Mouse (Mus musculus): Measurements from ENCODE around the gene Mex3b. TPM values are rescaled to one million over a fixed set of nuclear protein-coding genes. Genes with fewer than 3 reads are reported as not detected.

The Mex3b gene
- 9.9 TPM for polyA plus RNA-seq (2012; fragmentation: generic; extraction: Trizol)

- peaks cover 15% of the 10 kb centered on the region for H3K36me3 ChIP-seq (ENCODE audit: control insufficient read depth, insufficient read depth)
- peak within 1 kb of the TSS; percentile 98 for H3K4me3 ChIP-seq
- peaks cover 35% of the 10 kb centered on the region for H3K79me2 ChIP-seq (ENCODE audit: control insufficient read depth, insufficient read depth)
- H3K27me3 ChIP-seq (ENCODE audit: control insufficient read depth, insufficient read depth, insufficient read length): no peaks in the 10 kb centered on the region
- TF ChIP-seq TCF3 (IDR thresholded peaks at IDR 0.05; ENCODE audit: insufficient read length, low read depth) (no peak), E2F4 (IDR thresholded peaks at IDR 0.05; ENCODE audit: insufficient read depth) (no peak), REST (IDR thresholded peaks at IDR 0.05; ENCODE audit: insufficient read depth, insufficient read length) (no peak), SRF (IDR thresholded peaks at IDR 0.05; ENCODE audit: control insufficient read depth, insufficient read length, low read depth) (no peak), POLR2AphosphoS2 (IDR thresholded peaks at IDR 0.05; ENCODE audit: insufficient read length, low read depth) (peak; percentile 44), POLR2A (IDR thresholded peaks at IDR 0.05; ENCODE audit: insufficient read length, low read depth) (peak; percentile 51), MYOD1 (IDR thresholded peaks at IDR 0.05; ENCODE audit: control insufficient read depth in 1 of 3, insufficient read length in 2 of 3, low read depth in 2 of 3) (no peak), MAX (IDR thresholded peaks at IDR 0.05; ENCODE audit: low read depth) (no peak), TCF12 (IDR thresholded peaks at IDR 0.05; ENCODE audit: insufficient read depth, poor library complexity, severe bottlenecking) (no peak), USF1 (IDR thresholded peaks at IDR 0.05; ENCODE audit: low read depth) (no peak), CEBPB (IDR thresholded peaks at IDR 0.05; ENCODE audit: insufficient read depth, poor library complexity, severe bottlenecking) (no peak), MYOG (IDR thresholded peaks at IDR 0.05; ENCODE audit: control insufficient read depth in 1 of 3, insufficient read depth in 1 of 3, insufficient read length in 2 of 3, low read depth in 2 of 3) (peak in 1 of 3 experiments; percentile 11)
- peak within 1 kb of the TSS; percentile 71 for H3K4me2 ChIP-seq (ENCODE audit: low read depth)
- peak within 1 kb of the TSS; percentile 95 for H3ac ChIP-seq (ENCODE audit: control insufficient read depth, insufficient read length)
These were observed at the start of gene Mex3b for GRCm38 (mm10) chr7:82867271-82868121. TSS of gene Mex3b (plus strand) at chr7:82867333.

- H3K36me3 ChIP-seq (ENCODE audit: control insufficient read depth, insufficient read depth): no peaks in the 10 kb centered on the region
- H3K4me3 ChIP-seq: no peak overlapping the region
- H3K79me2 ChIP-seq (ENCODE audit: control insufficient read depth, insufficient read depth): no peaks in the 10 kb centered on the region
- no peaks in the 10 kb centered on the region for H3K27me3 ChIP-seq (ENCODE audit: control insufficient read depth, insufficient read depth, insufficient read length)
- no peak for TF ChIP-seq USF1 (IDR thresholded peaks at IDR 0.05; ENCODE audit: low read depth)
- TF ChIP-seq POLR2AphosphoS2 (IDR thresholded peaks at IDR 0.05; ENCODE audit: insufficient read length, low read depth): no peak
- no peak for TF ChIP-seq POLR2A (IDR thresholded peaks at IDR 0.05; ENCODE audit: insufficient read length, low read depth)
- no peak for TF ChIP-seq REST (IDR thresholded peaks at IDR 0.05; ENCODE audit: insufficient read depth, insufficient read length)
- no peak for TF ChIP-seq E2F4 (IDR thresholded peaks at IDR 0.05; ENCODE audit: insufficient read depth)
- TF ChIP-seq CEBPB (IDR thresholded peaks at IDR 0.05; ENCODE audit: insufficient read depth, poor library complexity, severe bottlenecking): no peak
- TF ChIP-seq TCF12 (IDR thresholded peaks at IDR 0.05; ENCODE audit: insufficient read depth, poor library complexity, severe bottlenecking): no peak
- no peak for TF ChIP-seq MYOG (IDR thresholded peaks at IDR 0.05; ENCODE audit: control insufficient read depth in 1 of 3, insufficient read depth in 1 of 3, insufficient read length in 2 of 3, low read depth in 2 of 3)
- no peak for TF ChIP-seq TCF3 (IDR thresholded peaks at IDR 0.05; ENCODE audit: insufficient read length, low read depth)
- H3ac ChIP-seq (ENCODE audit: control insufficient read depth, insufficient read length): no peak overlapping the region
- H3K4me2 ChIP-seq (ENCODE audit: low read depth): no peak overlapping the region
These were observed 47.6 kb upstream of the Mex3b start for GRCm38 (mm10) chr7:82819541-82819940.

- Histone ChIP-seq H3K79me2 (ENCODE audit: control insufficient read depth, insufficient read depth) (no peaks in the 10 kb centered on the region), H3ac (ENCODE audit: control insufficient read depth, insufficient read length) (no peak overlapping the region), H3K4me3 (no peak overlapping the region), H3K4me2 (ENCODE audit: low read depth) (no peak overlapping the region), H3K36me3 (ENCODE audit: control insufficient read depth, insufficient read depth) (no peaks in the 10 kb centered on the region), H3K27me3 (ENCODE audit: control insufficient read depth, insufficient read depth, insufficient read length) (no peaks in the 10 kb centered on the region)
- TF ChIP-seq POLR2A (IDR thresholded peaks at IDR 0.05; ENCODE audit: insufficient read length, low read depth) (no peak), MYOG (IDR thresholded peaks at IDR 0.05; ENCODE audit: control insufficient read depth in 1 of 3, insufficient read depth in 1 of 3, insufficient read length in 2 of 3, low read depth in 2 of 3) (no peak), REST (IDR thresholded peaks at IDR 0.05; ENCODE audit: insufficient read depth, insufficient read length) (no peak), MAX (IDR thresholded peaks at IDR 0.05; ENCODE audit: low read depth) (no peak), TCF12 (IDR thresholded peaks at IDR 0.05; ENCODE audit: insufficient read depth, poor library complexity, severe bottlenecking) (no peak), POLR2AphosphoS2 (IDR thresholded peaks at IDR 0.05; ENCODE audit: insufficient read length, low read depth) (no peak), SRF (IDR thresholded peaks at IDR 0.05; ENCODE audit: control insufficient read depth, insufficient read length, low read depth) (no peak), MYOD1 (IDR thresholded peaks at IDR 0.05; ENCODE audit: control insufficient read depth in 1 of 3, insufficient read length in 2 of 3, low read depth in 2 of 3) (no peak), CEBPB (IDR thresholded peaks at IDR 0.05; ENCODE audit: insufficient read depth, poor library complexity, severe bottlenecking) (no peak), E2F4 (IDR thresholded peaks at IDR 0.05; ENCODE audit: insufficient read depth) (no peak), TCF3 (IDR thresholded peaks at IDR 0.05; ENCODE audit: insufficient read length, low read depth) (no peak), USF1 (IDR thresholded peaks at IDR 0.05; ENCODE audit: low read depth) (no peak)
These were observed 46.5 kb upstream of the Mex3b start for GRCm38 (mm10) chr7:82820661-82821060.

GRCm38 (mm10) chr7:82821501-82821900, 45.6 kb upstream of the Mex3b start:
- TF ChIP-seq CEBPB (IDR thresholded peaks at IDR 0.05; ENCODE audit: insufficient read depth, poor library complexity, severe bottlenecking) (no peak), TCF3 (IDR thresholded peaks at IDR 0.05; ENCODE audit: insufficient read length, low read depth) (no peak), MYOD1 (IDR thresholded peaks at IDR 0.05; ENCODE audit: control insufficient read depth in 1 of 3, insufficient read length in 2 of 3, low read depth in 2 of 3) (no peak), E2F4 (IDR thresholded peaks at IDR 0.05; ENCODE audit: insufficient read depth) (no peak), POLR2A (IDR thresholded peaks at IDR 0.05; ENCODE audit: insufficient read length, low read depth) (no peak), MAX (IDR thresholded peaks at IDR 0.05; ENCODE audit: low read depth) (no peak), TCF12 (IDR thresholded peaks at IDR 0.05; ENCODE audit: insufficient read depth, poor library complexity, severe bottlenecking) (no peak), POLR2AphosphoS2 (IDR thresholded peaks at IDR 0.05; ENCODE audit: insufficient read length, low read depth) (no peak), MYOG (IDR thresholded peaks at IDR 0.05; ENCODE audit: control insufficient read depth in 1 of 3, insufficient read depth in 1 of 3, insufficient read length in 2 of 3, low read depth in 2 of 3) (no peak), SRF (IDR thresholded peaks at IDR 0.05; ENCODE audit: control insufficient read depth, insufficient read length, low read depth) (no peak), USF1 (IDR thresholded peaks at IDR 0.05; ENCODE audit: low read depth) (no peak), REST (IDR thresholded peaks at IDR 0.05; ENCODE audit: insufficient read depth, insufficient read length) (no peak)
- Histone ChIP-seq H3K79me2 (ENCODE audit: control insufficient read depth, insufficient read depth) (no peaks in the 10 kb centered on the region), H3K27me3 (ENCODE audit: control insufficient read depth, insufficient read depth, insufficient read length) (no peaks in the 10 kb centered on the region), H3K4me2 (ENCODE audit: low read depth) (no peak overlapping the region), H3ac (ENCODE audit: control insufficient read depth, insufficient read length) (no peak overlapping the region), H3K36me3 (ENCODE audit: control insufficient read depth, insufficient read depth) (no peaks in the 10 kb centered on the region), H3K4me3 (no peak overlapping the region)
